Mouse (Mus musculus) CD4-positive, CD25-positive, alpha-beta regulatory T cell, adult 9 weeks (primary cell): ENCODE measurements around the gene Itpa. TPM values are rescaled to one million over a fixed set of nuclear protein-coding genes. Genes with fewer than 3 reads are reported as not detected.

Experiments used
- polyA plus RNA-seq: library from polyadenylated mRNA; unstranded; fragments of 100-300 nt; shearing (Covaris generic); gene quantifications from one replicate; pipeline ENCODE4 v1.2.1, GENCODE M21; 2017

The Itpa gene
- polyA plus RNA-seq: 56.4 TPM

DNA sequence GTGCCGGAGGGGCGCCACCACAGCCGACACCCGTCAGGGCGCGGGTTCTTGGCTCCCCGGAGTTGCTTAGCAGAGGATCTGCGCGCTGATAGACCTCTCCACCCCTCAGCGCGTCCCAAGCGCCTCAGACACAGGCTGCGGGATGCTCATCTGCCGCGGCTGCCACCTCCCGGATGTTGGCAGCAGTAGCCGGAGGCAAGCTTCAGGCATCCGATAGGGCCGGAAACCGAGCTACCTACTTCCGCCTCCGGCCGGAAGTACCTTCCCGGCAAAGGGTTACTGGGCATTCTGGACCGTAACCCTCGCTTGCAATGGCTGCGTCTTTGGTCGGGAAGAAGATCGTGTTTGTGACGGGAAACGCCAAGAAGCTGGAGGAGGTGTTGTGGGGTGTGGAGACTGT lies at the start of gene Itpa:
Gene Itpa, plus strand, starts transcription at position 52 of the 400 bp plus-strand sequence.

DNA sequence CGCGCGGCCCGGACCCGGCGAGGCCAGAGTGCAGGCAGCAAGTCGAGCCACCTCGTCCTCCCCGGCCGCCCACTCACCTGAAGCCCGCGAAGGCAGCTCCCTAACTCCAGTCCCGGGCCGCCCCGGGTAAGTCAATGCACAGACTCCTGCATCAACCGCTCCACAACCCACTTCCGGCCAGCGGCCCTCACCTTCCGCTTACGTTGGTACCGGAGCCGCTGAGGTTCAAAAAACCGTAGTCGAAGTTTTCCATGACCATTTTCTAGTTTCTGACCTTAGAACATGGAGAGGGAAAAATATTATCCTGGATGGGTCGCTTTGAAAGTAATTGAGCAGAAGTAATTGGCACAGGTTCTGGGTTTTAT lies 37.6 kb upstream of the Itpa start, which contains the start of the genes Fastkd5 and Ubox5:
Gene Fastkd5, minus strand, starts transcription at position 189 of the 365 bp plus-strand sequence.
Gene Ubox5, minus strand, starts transcription at position 200 of the 365 bp plus-strand sequence.

GRCm38 (mm10) chr2:130642684-130643369 lies 24.6 kb upstream of the Itpa start, which contains the start of gene Lzts3:
TSS of gene Lzts3 (minus strand) at chr2:130642803.

GRCm38 (mm10) chr2:130664102-130664701 lies 3.2 kb upstream of the Itpa start, which contains the start of gene Ddrgk1:
TSS of gene Ddrgk1 (minus strand) at chr2:130664659.

GRCm38 (mm10) chr2:130697153-130697810 lies 29.9 kb downstream of the Itpa start, which contains the start of gene Slc4a11:
TSS of gene Slc4a11 (minus strand) at chr2:130697519.

Other genes with a start within 250 kb of the Itpa start
- gene Vps16, start 243.3 kb upstream of the Itpa start, polyA plus RNA-seq: 314 TPM
- 20.1 TPM for gene Pced1a, start 242.9 kb upstream of the Itpa start, polyA plus RNA-seq
- gene Ptpra, start 217.3 kb upstream of the Itpa start, polyA plus RNA-seq: 42.0 TPM
- gene Mrps26, start 103.9 kb upstream of the Itpa start, polyA plus RNA-seq: 39.1 TPM
- not detected for gene Oxt, start 91.4 kb upstream of the Itpa start, polyA plus RNA-seq
- not detected for gene Avp, start 85.1 kb upstream of the Itpa start, polyA plus RNA-seq
- gene Fastkd5, start 37.6 kb upstream of the Itpa start, polyA plus RNA-seq: 19.9 TPM
- gene Ubox5, start 37.6 kb upstream of the Itpa start, polyA plus RNA-seq: 16.3 TPM
- 0.38 TPM for gene Lzts3, start 24.8 kb upstream of the Itpa start, polyA plus RNA-seq
- gene Ddrgk1, start 3.0 kb upstream of the Itpa start, polyA plus RNA-seq: 185 TPM
- gene Slc4a11, start 29.9 kb downstream of the Itpa start, polyA plus RNA-seq: 0.35 TPM
- 8.1 TPM for gene 4930402H24Rik, start 238.8 kb downstream of the Itpa start, polyA plus RNA-seq
- 2.9 TPM for gene Atrn, start 238.9 kb downstream of the Itpa start, polyA plus RNA-seq